Mouse (Mus musculus) liver, embryonic 14.5 days (tissue): ENCODE results near the gene Aldh9a1.

ENCODE experiments used
- CTCF ChIP-seq: IDR thresholded peaks from 2 replicates; pipeline ENCODE4 v1.5.1; 2016; ENCODE audit warnings: antibody characterized with exemption, low read depth, control low read depth
- EP300 ChIP-seq: IDR thresholded peaks from 2 replicates; pipeline ENCODE4 v1.6.1; 2016; ENCODE audit warnings: antibody characterized with exemption, low read depth

DNA sequence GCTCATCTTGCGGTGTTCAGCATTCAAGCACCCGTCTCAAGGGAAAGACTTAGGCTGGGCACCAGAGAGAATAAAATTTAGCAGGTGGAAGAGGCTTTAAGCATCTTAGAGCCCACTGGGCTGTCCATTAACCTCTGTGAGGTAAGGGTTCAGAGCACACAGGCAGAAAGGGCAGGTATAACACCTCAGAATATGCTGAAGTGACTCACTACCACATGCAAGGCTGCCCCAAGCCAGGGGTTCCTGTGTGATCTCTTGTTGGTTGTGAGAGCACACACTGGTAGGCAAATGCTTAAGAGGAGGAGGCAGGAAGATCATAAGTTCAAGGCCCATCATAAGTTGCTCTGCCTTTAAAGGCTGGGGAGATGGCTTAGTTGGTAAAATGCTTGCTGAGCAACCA lies 30.4 kb downstream of the Aldh9a1 start:
- TF ChIP-seq CTCF: no peak
- no peak for TF ChIP-seq EP300
